Mouse (Mus musculus) heart, embryonic 16.5 days (tissue): Measurements from ENCODE around the gene Myh6. TPM values are rescaled to one million over a fixed set of nuclear protein-coding genes. Genes with fewer than 3 reads are reported as not detected.

Experiments
- ATAC-seq: fragments of 200-750 bp; cut with Nextera tagmentation; replicated peaks from 2 replicates; pipeline ENCODE4 v1.8.0; 2017; ENCODE audit warnings: moderate number of reproducible peaks; ENCODE audit not compliant: insufficient read depth, low FRiP score; ENCODE audit errors: extremely low read depth
- H3K27ac ChIP-seq: fragments of 300-500 bp; sonication (generic); 2 replicates; pipeline ENCODE4 v1.5.1; 2014; ENCODE audit warnings: mild to moderate bottlenecking, low read length, control low read depth, moderate library complexity
- H3K27me3 ChIP-seq: fragments of 300-500 bp; sonication (generic); 2 replicates; pipeline ENCODE4 v1.6.1; 2014; ENCODE audit warnings: low read length, mixed read lengths; ENCODE audit not compliant: control insufficient read depth, insufficient read depth
- H3K36me3 ChIP-seq: fragments of 300-500 bp; sonication (generic); 2 replicates; pipeline ENCODE4 v1.6.1; 2014; ENCODE audit not compliant: control insufficient read depth, insufficient read depth
- H3K4me1 ChIP-seq: fragments of 300-500 bp; sonication (generic); 2 replicates; pipeline ENCODE4 v1.6.1; 2014; ENCODE audit warnings: low read length, mixed read lengths; ENCODE audit not compliant: control insufficient read depth, insufficient read depth
- H3K4me2 ChIP-seq: fragments of 300-500 bp; sonication (generic); 2 replicates; pipeline ENCODE4 v1.6.1; 2014; ENCODE audit warnings: low read depth, mild to moderate bottlenecking, control low read depth, low read length
- H3K4me3 ChIP-seq: fragments of 300-500 bp; sonication (generic); 2 replicates; pipeline ENCODE4 v1.5.1; 2014; ENCODE audit warnings: mild to moderate bottlenecking, control low read depth, low read length
- H3K9ac ChIP-seq: fragments of 300-500 bp; sonication (generic); 2 replicates; pipeline ENCODE4 v1.6.1; 2014; ENCODE audit warnings: low read length, control low read depth
- H3K9me3 ChIP-seq: fragments of 300-500 bp; sonication (generic); replicated peaks from 2 replicates; pipeline ENCODE4 v1.6.1; 2016; ENCODE audit warnings: low read length; ENCODE audit not compliant: control insufficient read depth
- WGBS: fragments of 180-500 bp; shearing (Covaris S2); extraction: QIAGEN DNeasy Blood & Tissue Kit; methylation state at CpG from one replicate; pipeline ENCODE4 v1.1.7; 2014; 5-methylcytosine and 5-hydroxymethylcytosine counted together
- polyA plus RNA-seq: library from polyadenylated mRNA; unstranded; fragments of >200 nt; fragmentation: Nextera tagmentation; extraction: Ambion mirVana; gene quantifications from 2 replicates; pipeline ENCODE4 v1.2.1, GENCODE M21; 2015

Gene Myh6
- polyA plus RNA-seq, 1 experiment from 2014 or later = 2,585 TPM

- Histone ChIP-seq H3K4me2 (peak overlapping the region; percentile 97), H3K27ac (peak overlapping the region; percentile 91), H3K9ac (peak overlapping the region; percentile 88), H3K36me3 (0 out of 2 replicates have a peak, but pooled peaks cover 3% of the 10 kb centered on the region), H3K4me3 (peak overlapping the region; percentile 65), H3K9me3 (no peaks in the 10 kb centered on the region), H3K27me3 (peaks cover 15% of the 10 kb centered on the region), H3K4me1 (peaks cover 21% of the 10 kb centered on the region)
- peak; percentile 71 for ATAC-seq
- WGBS = 28% methylated on average over 7 of the region's 7 CpGs
Measured at GRCm38 (mm10) chr14:54924641-54925348, 41.9 kb downstream of the Myh6 start.

- Histone ChIP-seq H3K9ac (no peak overlapping the region), H3K36me3 (peaks cover 11% of the 10 kb centered on the region; the same call in 1 of the 2 replicates), H3K4me2 (no peak overlapping the region), H3K27me3 (peaks cover 7% of the 10 kb centered on the region), H3K4me3 (no peak overlapping the region), H3K4me1 (peaks cover 15% of the 10 kb centered on the region), H3K9me3 (no peaks in the 10 kb centered on the region), H3K27ac (no peak overlapping the region)
- 83% methylated on average over 16 of the region's 16 CpGs for WGBS
- ATAC-seq = no peak
Measured at GRCm38 (mm10) chr14:54920076-54920685, 46.5 kb downstream of the Myh6 start.

- H3K36me3 ChIP-seq = peaks cover 8% of the 10 kb centered on the region; the same call in 1 of the 2 replicates
- peak overlapping the region; percentile 97 for H3K4me2 ChIP-seq
- H3K27me3 ChIP-seq = no peaks in the 10 kb centered on the region
- H3K9ac ChIP-seq = peak overlapping the region; percentile 84
- ATAC-seq = no peak
- H3K9me3 ChIP-seq = no peaks in the 10 kb centered on the region
- no peak overlapping the region for H3K27ac ChIP-seq
- 14% methylated on average over 10 of the region's 10 CpGs for WGBS
- peak overlapping the region; percentile 69 for H3K4me3 ChIP-seq
- H3K4me1 ChIP-seq = peaks cover 12% of the 10 kb centered on the region
Measured at GRCm38 (mm10) chr14:54913343-54913742, 53.4 kb downstream of the Myh6 start.

DNA sequence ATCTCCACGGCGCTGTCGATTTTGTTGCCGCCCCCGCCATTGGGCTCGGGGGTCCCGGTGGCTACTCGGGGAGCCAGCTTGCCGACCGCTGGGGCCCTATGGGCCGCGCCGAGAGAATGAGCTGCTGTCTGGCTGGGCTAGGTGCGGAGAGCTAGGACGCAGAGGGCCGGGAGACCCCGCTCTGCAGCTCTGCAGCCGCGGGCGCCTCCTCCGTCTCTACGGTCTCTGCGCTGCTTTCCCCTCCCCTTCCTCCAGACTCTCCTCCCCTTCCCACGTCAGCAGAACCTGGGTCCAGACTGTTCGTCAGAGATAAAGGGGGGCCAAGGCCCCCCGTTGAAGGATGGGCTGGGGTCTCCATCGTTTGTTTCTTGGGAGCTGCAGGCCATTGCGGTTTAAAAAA lies 53.8 kb downstream of the Myh6 start, which contains the start of gene Slc22a17:
Gene Slc22a17 (minus strand): TSS at position 247 of the 400 bp plus-strand sequence.
- peak within 1 kb of the TSS; percentile 56 for H3K27ac ChIP-seq

DNA sequence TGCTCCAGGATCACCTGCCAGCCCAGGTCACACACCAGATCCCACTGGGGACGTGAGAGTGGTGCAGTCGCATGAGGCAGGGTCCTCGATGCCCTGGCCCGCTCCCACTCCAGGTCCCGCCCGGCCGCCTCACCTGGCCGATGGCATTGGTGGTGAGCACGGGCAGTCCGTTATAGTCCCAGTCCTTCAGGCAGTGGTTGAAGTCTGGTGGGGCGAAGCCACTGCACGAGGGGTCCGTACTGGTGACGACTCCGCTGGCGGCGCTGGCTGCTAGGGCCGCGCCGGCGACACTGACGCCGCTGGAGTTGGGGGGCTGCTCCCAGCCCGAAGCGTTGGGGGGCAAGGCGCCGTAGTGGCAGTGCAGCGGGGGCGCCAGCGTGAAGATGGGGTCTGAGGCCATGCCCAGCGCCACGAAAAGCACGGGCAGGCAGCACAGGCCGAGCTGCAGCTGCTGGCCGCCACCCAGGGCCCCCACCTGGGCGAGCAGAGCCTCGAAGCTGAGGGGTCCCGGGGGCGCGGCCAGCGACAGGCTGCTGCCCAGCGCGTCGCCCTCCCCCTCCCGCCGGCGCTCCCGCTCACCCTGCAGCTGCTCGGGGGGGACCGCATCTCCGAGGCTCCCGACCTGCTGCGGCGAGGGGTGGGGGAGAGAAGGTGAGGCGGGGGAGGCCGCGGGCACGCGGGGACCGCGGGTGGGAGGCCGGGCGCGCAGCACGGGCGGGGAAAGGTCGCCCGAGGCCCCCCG lies 54.4 kb downstream of the Myh6 start:
- H3K4me2 ChIP-seq = peak overlapping the region; percentile 97
- peaks cover 9% of the 10 kb centered on the region; the same call in 1 of the 2 replicates for H3K36me3 ChIP-seq
- no peaks in the 10 kb centered on the region for H3K27me3 ChIP-seq
- peak; percentile 70 for ATAC-seq
- WGBS = 4% methylated on average over 59 of the region's 69 CpGs
- no peaks in the 10 kb centered on the region for H3K9me3 ChIP-seq
- peak overlapping the region; percentile 84 for H3K9ac ChIP-seq
- H3K4me1 ChIP-seq = peaks cover 12% of the 10 kb centered on the region
- H3K27ac ChIP-seq = peak overlapping the region; percentile 56
- H3K4me3 ChIP-seq = peak overlapping the region; percentile 69

More for the DNA sequence above, 53.8 kb downstream of the Myh6 start, which contains the start of gene Slc22a17:
- Histone ChIP-seq H3K27me3 (no peaks in the 10 kb centered on the region), H3K4me3 (peak within 1 kb of the TSS; percentile 69), H3K9me3 (no peaks in the 10 kb centered on the region), H3K4me2 (peak within 1 kb of the TSS; percentile 97), H3K9ac (peak within 1 kb of the TSS; percentile 84), H3K4me1 (peaks cover 12% of the 10 kb centered on the region), H3K36me3 (peaks cover 8% of the 10 kb centered on the region; the same call in 1 of the 2 replicates)
- WGBS = 0% methylated on average over 27 of the region's 28 CpGs
- ATAC-seq = peak; percentile 85

GRCm38 (mm10) chr14:54908682-54909081 lies 58.0 kb downstream of the Myh6 start:
- H3K9me3 ChIP-seq = no peaks in the 10 kb centered on the region
- no peak overlapping the region for H3K4me3 ChIP-seq
- no peak for ATAC-seq
- H3K4me2 ChIP-seq = no peak overlapping the region
- peaks cover 15% of the 10 kb centered on the region for H3K36me3 ChIP-seq
- no peak overlapping the region for H3K27ac ChIP-seq
- 64% methylated on average over 7 of the region's 7 CpGs for WGBS
- H3K9ac ChIP-seq = 0 out of 2 replicates have a peak overlapping the region, but pooled peaks have one; percentile 9
- peaks cover 14% of the 10 kb centered on the region for H3K4me1 ChIP-seq
- H3K27me3 ChIP-seq = no peaks in the 10 kb centered on the region

DNA sequence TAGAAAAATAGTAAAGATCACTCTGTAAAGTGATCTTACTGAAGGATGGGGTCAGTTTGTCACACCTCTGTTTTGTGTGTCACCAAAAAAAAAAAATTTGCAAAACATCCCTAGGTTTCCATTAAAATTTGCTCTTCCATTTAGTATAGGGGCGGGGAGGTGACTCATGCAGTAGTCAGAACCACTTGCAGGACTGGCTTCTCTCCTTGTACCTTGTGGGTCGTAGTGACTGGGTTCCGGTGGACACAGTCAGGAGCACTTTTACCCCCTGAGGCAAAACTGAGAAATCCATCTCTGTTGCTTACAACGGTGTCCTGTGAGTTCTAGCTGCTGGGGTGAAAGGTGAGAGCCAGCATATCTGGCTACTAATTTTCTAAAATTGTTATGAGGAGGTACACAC lies 63.1 kb downstream of the Myh6 start:
- Histone ChIP-seq H3K9ac (no peak overlapping the region), H3K27ac (no peak overlapping the region), H3K4me2 (no peak overlapping the region), H3K4me3 (no peak overlapping the region), H3K36me3 (peaks cover 19% of the 10 kb centered on the region), H3K9me3 (no peaks in the 10 kb centered on the region), H3K27me3 (no peaks in the 10 kb centered on the region), H3K4me1 (peaks cover 4% of the 10 kb centered on the region; the same call in 1 of the 2 replicates)
- 94% methylated on average over 4 of the region's 4 CpGs for WGBS
- ATAC-seq = no peak

DNA sequence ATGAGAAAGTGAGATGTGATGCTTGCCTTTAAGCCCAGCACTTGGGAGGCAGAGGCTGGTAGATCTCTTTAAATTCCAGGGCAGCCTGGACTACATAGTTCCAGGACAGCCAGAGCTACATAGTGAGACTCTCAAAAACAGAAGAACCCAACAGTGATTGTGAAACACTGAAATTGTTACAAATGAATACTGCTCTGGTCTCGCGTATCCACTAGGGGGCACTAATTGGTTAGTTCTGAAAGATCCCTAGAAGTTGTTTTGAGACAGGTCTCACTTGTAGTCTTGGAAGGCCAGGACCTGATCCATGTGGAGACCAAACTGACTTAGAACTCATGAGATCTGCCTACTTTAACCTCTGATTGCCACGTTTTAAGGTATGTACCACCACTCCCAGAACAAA lies 66.3 kb downstream of the Myh6 start:
- Histone ChIP-seq H3K27me3 (no peaks in the 10 kb centered on the region), H3K9me3 (no peaks in the 10 kb centered on the region), H3K4me3 (no peak overlapping the region), H3K9ac (peak overlapping the region; percentile 25), H3K4me2 (no peak overlapping the region), H3K4me1 (peaks cover 15% of the 10 kb centered on the region), H3K27ac (no peak overlapping the region), H3K36me3 (peaks cover 30% of the 10 kb centered on the region)
- peak; percentile 56; the same call in 1 of the 2 replicates for ATAC-seq
- WGBS = 0% methylated on average over 3 of the region's 3 CpGs
